8 mouse cellular contexts compared by ENCODE assay signal in the genomic region with DNA sequence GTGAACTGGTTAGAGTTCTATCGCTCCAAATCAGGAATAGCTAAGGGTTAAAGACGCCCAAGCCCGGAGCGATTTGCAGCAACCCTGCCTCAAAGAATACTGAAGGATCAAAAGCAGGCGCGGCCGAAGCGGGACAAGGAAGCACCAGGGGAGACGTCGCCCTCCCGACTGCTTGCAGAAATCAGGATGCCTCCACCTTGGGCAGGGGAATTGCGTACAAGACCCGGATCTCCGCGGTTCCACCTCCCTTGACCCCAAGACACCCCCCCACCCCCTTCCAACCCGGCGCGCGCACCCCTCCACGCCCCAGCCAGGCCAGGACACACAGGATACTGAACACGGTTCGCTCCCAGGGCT. TPM values are rescaled to one million over a fixed set of nuclear protein-coding genes. Genes with fewer than 3 reads are reported as not detected.
DNase-seq lines count a peak whose midpoint lies in the region; ATAC-seq and TF ChIP-seq lines count a peak whose summit lies in the region.

No protein-coding gene starts in this region.

- TF ChIP-seq CTCF in cerebellum, adult 2 months (IDR thresholded peaks at IDR 0.05; ENCODE audit: borderline replicate concordance, insufficient read depth, low read depth, low read length), result no peak
- TF ChIP-seq CTCF in hindbrain, postnatal 0 days (IDR thresholded peaks at IDR 0.05; ENCODE audit: low read depth), result no peak
- no peak for TF ChIP-seq CTCF in midbrain, postnatal 0 days (IDR thresholded peaks at IDR 0.05)

- H3K9me3 ChIP-seq in hindbrain, postnatal 0 days (ENCODE audit: low read length), result no peaks in the 10 kb centered on the region
- no peaks in the 10 kb centered on the region for H3K9me3 ChIP-seq in midbrain, postnatal 0 days (ENCODE audit: low read length)

- no peak for DNase-seq in cerebellum, adult 2 months
- no peak for DNase-seq in cerebellum, postnatal 36 days
- peak; percentile 56 to 60 for DNase-seq in right cerebral cortex, postnatal 10 days (ENCODE audit: low spot score in 2 of 2)
- DNase-seq in right cerebral cortex, postnatal 4 days, result no peak
- peak; percentile 62 for DNase-seq in hindbrain, postnatal 0 days (ENCODE audit: low spot score)
- DNase-seq in midbrain, postnatal 0 days (ENCODE audit: low spot score), result peak; percentile 38
- DNase-seq in cerebellum, adult 9-10 months, result no peak
- no peak for DNase-seq in layer of hippocampus, postnatal 10 days (ENCODE audit: low spot score in 2 of 2)

- peak overlapping the region; percentile 71 for H3K4me2 ChIP-seq in hindbrain, postnatal 0 days (ENCODE audit: low read depth, low read length)
- H3K4me2 ChIP-seq in midbrain, postnatal 0 days (ENCODE audit: low read depth, low read length, poor library complexity, severe bottlenecking), result peak overlapping the region; percentile 73

- no peak for TF ChIP-seq POLR2A in cerebellum, adult 2 months (IDR thresholded peaks at IDR 0.05; ENCODE audit: borderline replicate concordance, insufficient read depth, low read length)

- H3K27me3 ChIP-seq in cerebellum, adult 2 months (ENCODE audit: control insufficient read depth, insufficient read depth, low read length), result no peaks in the 10 kb centered on the region
- H3K27me3 ChIP-seq in hindbrain, postnatal 0 days (ENCODE audit: insufficient read depth, low read length), result no peaks in the 10 kb centered on the region
- no peaks in the 10 kb centered on the region for H3K27me3 ChIP-seq in midbrain, postnatal 0 days (ENCODE audit: insufficient read depth, low read length)

- no peak; the same call in 1 of the 2 replicates for ATAC-seq in hindbrain, postnatal 0 days
- ATAC-seq in midbrain, postnatal 0 days (ENCODE audit: low FRiP score), result no peak

- H3K4me1 ChIP-seq in cerebellum, adult 2 months (ENCODE audit: control insufficient read depth, insufficient read depth, low read length), result peaks cover 11% of the 10 kb centered on the region
- peaks cover 5% of the 10 kb centered on the region; the same call in 1 of the 2 replicates for H3K4me1 ChIP-seq in hindbrain, postnatal 0 days (ENCODE audit: insufficient read depth, low read length)
- peaks cover 6% of the 10 kb centered on the region; the same call in 1 of the 2 replicates for H3K4me1 ChIP-seq in midbrain, postnatal 0 days (ENCODE audit: insufficient read depth, low read length)

- peak overlapping the region; percentile 65 for H3K27ac ChIP-seq in cerebellum, adult 2 months (ENCODE audit: insufficient read depth, low read length)
- H3K27ac ChIP-seq in hindbrain, postnatal 0 days, result peak overlapping the region; percentile 86
- peak overlapping the region; percentile 81 for H3K27ac ChIP-seq in midbrain, postnatal 0 days (ENCODE audit: low read depth, low read length)

- peak overlapping the region; percentile 82 for H3K4me3 ChIP-seq in cerebellum, adult 2 months (replicated peaks; ENCODE audit: insufficient read depth, low read depth, low read length)
- H3K4me3 ChIP-seq in hindbrain, postnatal 0 days (ENCODE audit: low read length), result peak overlapping the region; percentile 66
- peak overlapping the region; percentile 60 for H3K4me3 ChIP-seq in midbrain, postnatal 0 days (ENCODE audit: low read depth, low read length)

- no peaks in the 10 kb centered on the region for H3K36me3 ChIP-seq in hindbrain, postnatal 0 days (ENCODE audit: insufficient read depth, low read length)
- H3K36me3 ChIP-seq in midbrain, postnatal 0 days (ENCODE audit: insufficient read depth, low read length), result no peaks in the 10 kb centered on the region

- WGBS in cerebellum, adult 2 months, result under 1% methylated on average over 22 of the region's 22 CpGs
- under 1% methylated on average over 22 of the region's 22 CpGs for WGBS in hindbrain, postnatal 0 days
- WGBS in midbrain, postnatal 0 days, result under 1% methylated on average over 18 of the region's 22 CpGs

- peak overlapping the region; percentile 81 for H3K9ac ChIP-seq in hindbrain, postnatal 0 days (replicated peaks; ENCODE audit: low read length)
- peak overlapping the region; percentile 69 for H3K9ac ChIP-seq in midbrain, postnatal 0 days (replicated peaks; ENCODE audit: low read length, poor library complexity, severe bottlenecking)

RNA-seq across cellular contexts. Expression of a gene that starts 0.4 kb away (rescaled TPM):
- 50.6 and 52.9 TPM in 2 replicates for polyA plus RNA-seq in cerebellum, adult 2 months (2012; rRNA removed)
- 51.9 and 66.0 TPM in 2 replicates for total RNA-seq in hindbrain, postnatal 0 days (2014; rRNA removed)
- 222 and 227 TPM in 2 replicates for polyA plus RNA-seq in hindbrain, postnatal 0 days (2015; fragmentation: Nextera tagmentation; extraction: Ambion mirVana)
- 63.0 and 79.1 TPM in 2 replicates for total RNA-seq in midbrain, postnatal 0 days (2014; rRNA removed)
- polyA plus RNA-seq in midbrain, postnatal 0 days (2015; fragmentation: Nextera tagmentation; extraction: Ambion mirVana), result 200 and 206 TPM in 2 replicates
- 10 to 100 TPM; 44.5 to 50.9 TPM for total RNA-seq in layer of hippocampus, postnatal 10 days (2021)

RNA-seq across cellular contexts. Expression of a gene that starts 39.7 kb away (rescaled TPM):
- polyA plus RNA-seq in cerebellum, adult 2 months (2012; rRNA removed), result 27.4 and 28.6 TPM in 2 replicates
- total RNA-seq in hindbrain, postnatal 0 days (2014; rRNA removed), result 18.0 and 19.0 TPM in 2 replicates
- polyA plus RNA-seq in hindbrain, postnatal 0 days (2015; fragmentation: Nextera tagmentation; extraction: Ambion mirVana), result 95.3 and 96.2 TPM in 2 replicates
- 24.3 and 32.9 TPM in 2 replicates for total RNA-seq in midbrain, postnatal 0 days (2014; rRNA removed)
- polyA plus RNA-seq in midbrain, postnatal 0 days (2015; fragmentation: Nextera tagmentation; extraction: Ambion mirVana), result 89.8 and 104 TPM in 2 replicates
- 10 to 100 TPM; 44.8 to 48.2 TPM for total RNA-seq in layer of hippocampus, postnatal 10 days (2021)

Comparison
In these comparisons a context has a peak if more than half of its experiments do, and no peak if none do; other contexts are left out.
1. DNase-seq: peak in right cerebral cortex, postnatal 10 days (2 of 2), hindbrain, postnatal 0 days (single experiment) and midbrain, postnatal 0 days (single experiment); none in cerebellum, adult 2 months (0 of 2), cerebellum, postnatal 36 days (0 of 2), right cerebral cortex, postnatal 4 days (single experiment), cerebellum, adult 9-10 months (single experiment) and layer of hippocampus, postnatal 10 days (0 of 2).
2. Peak in every context shown above with its lines, with median percentiles within 50 percentile points of each other: H3K27ac ChIP-seq and H3K4me3 ChIP-seq.